Mouse (Mus musculus): ENCODE data around the gene Peli1. TPM values are rescaled to one million over a fixed set of nuclear protein-coding genes. Genes with fewer than 3 reads are reported as not detected.
A peak's percentile ranks its signal among the peaks of the same experiment; 100 is the strongest.

Gene Peli1
- polyA plus RNA-seq, 1 experiment from 2014 or later = 121 TPM

DNA sequence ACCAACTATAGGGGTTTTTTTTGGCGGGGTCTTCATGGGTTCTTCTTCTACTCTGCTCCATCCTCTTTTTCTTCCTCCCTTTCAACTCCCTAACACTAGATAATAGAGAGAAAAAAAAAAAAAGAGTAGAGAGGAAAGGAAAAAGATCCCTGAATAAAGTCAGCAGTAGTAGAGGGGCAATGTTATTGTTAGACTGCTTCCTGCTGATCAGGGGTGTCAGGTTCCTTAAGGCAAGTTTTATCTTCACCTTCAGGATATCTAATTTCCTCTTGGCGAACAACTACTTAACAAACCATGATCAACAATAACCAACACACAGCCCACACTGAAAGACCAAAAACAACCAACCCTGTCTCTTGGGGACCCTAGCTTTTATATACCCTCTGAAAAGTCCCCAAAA is 31.3 kb downstream of the Peli1 start:
- no peaks in the 10 kb centered on the region for H3K36me3 ChIP-seq
- H3K9me3 ChIP-seq = peaks cover 2% of the 10 kb centered on the region; the same call in 1 of the 2 replicates
- H3K4me3 ChIP-seq = no peak overlapping the region
- H3K27ac ChIP-seq (replicated peaks) = no peak overlapping the region
- H3K27me3 ChIP-seq = no peaks in the 10 kb centered on the region
- no peak overlapping the region for H3K4me2 ChIP-seq (replicated peaks)
- no peak for ATAC-seq (replicated peaks)
- WGBS = 78% methylated on average over 2 of the region's 2 CpGs
- no peak overlapping the region for H3K9ac ChIP-seq (replicated peaks)
- H3K4me1 ChIP-seq = no peaks in the 10 kb centered on the region

DNA sequence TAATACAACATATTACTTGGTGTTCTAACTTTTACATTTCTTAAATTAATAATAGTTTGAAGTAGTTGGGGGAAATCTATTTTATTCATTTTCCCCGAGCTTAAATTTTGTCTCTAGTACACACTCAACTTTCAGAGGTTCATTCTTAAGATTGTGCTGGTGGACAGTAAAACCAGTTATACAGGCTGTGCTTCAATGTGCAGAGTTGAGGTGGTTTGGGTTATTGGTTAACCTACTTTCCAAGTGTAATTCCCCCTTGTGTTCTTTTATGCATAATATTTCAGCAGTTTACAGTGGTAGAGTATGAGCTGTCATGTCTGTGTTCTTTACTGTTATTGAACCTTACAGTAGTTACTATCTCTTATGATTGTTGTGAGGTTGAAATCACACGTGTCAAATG is 40.6 kb downstream of the Peli1 start:
- H3K9ac ChIP-seq (replicated peaks) = no peak overlapping the region
- no peaks in the 10 kb centered on the region; the same call in 1 of the 2 replicates for H3K9me3 ChIP-seq
- H3K27me3 ChIP-seq = no peaks in the 10 kb centered on the region
- no peak overlapping the region for H3K4me2 ChIP-seq (replicated peaks)
- H3K4me1 ChIP-seq = no peaks in the 10 kb centered on the region
- no peak overlapping the region for H3K27ac ChIP-seq (replicated peaks)
- peaks cover 7% of the 10 kb centered on the region for H3K36me3 ChIP-seq
- no peak overlapping the region for H3K4me3 ChIP-seq
- WGBS = 94% methylated on average over 2 of the region's 2 CpGs
- no peak for ATAC-seq (replicated peaks)

DNA sequence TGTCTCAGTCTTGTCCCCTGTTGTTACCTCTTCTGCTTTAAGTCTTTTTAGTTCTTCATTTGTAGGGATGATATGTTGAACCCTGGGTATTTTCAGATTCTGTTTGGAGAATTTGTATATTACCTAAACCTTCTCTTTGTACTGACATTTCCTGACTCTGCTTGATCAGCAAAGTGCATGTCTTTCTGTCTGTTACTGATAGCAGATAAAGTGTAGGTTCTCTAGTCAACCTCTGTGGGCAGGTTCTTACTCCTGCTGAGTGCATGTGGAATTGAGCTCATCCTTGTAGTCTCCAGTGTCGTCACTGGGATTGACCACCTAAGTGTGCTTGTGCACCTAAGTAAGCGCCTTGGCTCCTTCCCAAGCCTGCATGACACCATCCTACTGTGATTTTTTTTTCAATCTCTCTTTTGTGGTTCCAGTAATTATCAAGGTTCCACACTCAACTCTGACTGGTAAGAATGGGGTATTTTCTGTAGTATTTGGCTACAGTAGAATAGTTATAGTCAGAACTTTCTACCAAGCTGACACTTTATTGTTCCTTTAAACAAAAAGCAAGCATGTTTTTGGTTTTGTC is 43.9 kb downstream of the Peli1 start:
- H3K4me2 ChIP-seq (replicated peaks) = no peak overlapping the region
- H3K4me1 ChIP-seq = no peaks in the 10 kb centered on the region
- no peak overlapping the region for H3K9ac ChIP-seq (replicated peaks)
- no peak for ATAC-seq (replicated peaks)
- H3K27me3 ChIP-seq = no peaks in the 10 kb centered on the region
- H3K27ac ChIP-seq (replicated peaks) = no peak overlapping the region
- WGBS = 81% methylated on average over 2 of the region's 2 CpGs
- no peaks in the 10 kb centered on the region for H3K9me3 ChIP-seq
- H3K4me3 ChIP-seq = no peak overlapping the region
- peaks cover 13% of the 10 kb centered on the region for H3K36me3 ChIP-seq

DNA sequence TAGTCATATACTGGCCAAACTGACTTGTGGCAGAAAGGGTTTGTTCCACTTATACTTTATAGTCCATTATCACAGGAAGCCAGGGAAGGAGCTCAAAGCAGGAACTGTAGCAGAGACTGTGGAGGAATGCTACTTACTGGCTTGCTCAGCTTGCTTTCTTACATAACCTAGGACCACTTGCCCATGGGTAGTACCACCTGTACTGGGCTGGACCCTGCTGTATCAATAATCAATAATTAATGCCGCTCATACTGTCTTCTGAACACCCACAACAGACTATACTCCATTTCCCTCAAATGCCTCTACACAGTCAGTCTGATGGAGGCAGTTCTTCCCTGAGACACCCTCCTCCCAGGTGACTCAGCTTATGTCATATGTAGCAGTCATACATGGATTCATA is 48.4 kb downstream of the Peli1 start:
- H3K9me3 ChIP-seq = no peaks in the 10 kb centered on the region
- H3K27ac ChIP-seq (replicated peaks) = no peak overlapping the region
- no peaks in the 10 kb centered on the region for H3K4me1 ChIP-seq
- H3K4me2 ChIP-seq (replicated peaks) = no peak overlapping the region
- no peak overlapping the region for H3K4me3 ChIP-seq
- no peak for ATAC-seq (replicated peaks)
- peaks cover 38% of the 10 kb centered on the region for H3K36me3 ChIP-seq
- WGBS = 94% methylated on average over 1 of the region's 1 CpGs
- no peaks in the 10 kb centered on the region for H3K27me3 ChIP-seq
- no peak overlapping the region for H3K9ac ChIP-seq (replicated peaks)

DNA sequence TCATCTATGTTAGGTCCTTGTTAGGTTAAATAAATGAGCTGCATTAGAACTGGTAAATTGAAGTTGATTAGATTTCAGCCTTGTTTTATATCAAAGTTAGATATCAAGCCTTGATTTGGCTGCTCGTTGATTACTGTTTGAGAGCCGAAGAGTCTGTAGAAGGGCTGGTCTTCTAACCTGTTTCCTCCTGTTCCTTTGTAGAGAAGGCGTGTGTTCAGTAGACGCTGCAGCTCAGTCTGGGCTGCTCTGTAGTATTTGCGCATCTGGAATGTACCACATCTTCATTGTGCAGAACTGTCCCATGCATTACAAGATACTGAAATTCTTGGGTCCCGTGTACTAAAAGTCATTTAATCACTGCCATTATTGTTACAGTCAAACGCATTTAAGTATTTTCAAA is 50.2 kb downstream of the Peli1 start:
- no peak overlapping the region for H3K4me2 ChIP-seq (replicated peaks)
- H3K27me3 ChIP-seq = no peaks in the 10 kb centered on the region
- H3K9ac ChIP-seq (replicated peaks) = no peak overlapping the region
- H3K4me3 ChIP-seq = no peak overlapping the region
- no peak for ATAC-seq (replicated peaks)
- peaks cover 38% of the 10 kb centered on the region for H3K36me3 ChIP-seq
- no peaks in the 10 kb centered on the region for H3K9me3 ChIP-seq
- WGBS = 90% methylated on average over 7 of the region's 7 CpGs
- no peaks in the 10 kb centered on the region for H3K4me1 ChIP-seq
- no peak overlapping the region for H3K27ac ChIP-seq (replicated peaks)

DNA sequence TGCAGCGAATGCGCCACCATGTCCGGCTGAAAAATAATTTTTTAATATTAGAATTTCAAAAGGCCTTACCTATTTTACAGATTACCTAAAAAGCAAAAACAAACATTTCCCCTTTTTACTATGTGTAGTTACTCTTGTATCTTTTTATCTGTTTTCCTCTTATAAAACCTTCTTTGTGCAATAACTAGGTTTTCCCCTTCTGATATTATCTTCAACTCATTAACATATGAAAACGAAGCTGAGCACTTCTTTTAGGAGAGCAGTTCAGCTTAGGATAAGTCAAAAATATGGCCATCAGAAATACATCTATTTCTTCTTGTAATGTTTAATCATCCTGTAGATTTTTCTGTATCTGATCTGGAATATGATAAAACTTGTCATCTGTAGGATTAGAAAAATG is 50.7 kb downstream of the Peli1 start:
- Histone ChIP-seq H3K9me3 (no peaks in the 10 kb centered on the region), H3K36me3 (peaks cover 41% of the 10 kb centered on the region), H3K4me2 (replicated peaks) (no peak overlapping the region), H3K27me3 (no peaks in the 10 kb centered on the region), H3K4me3 (no peak overlapping the region), H3K27ac (replicated peaks) (no peak overlapping the region), H3K4me1 (no peaks in the 10 kb centered on the region), H3K9ac (replicated peaks) (no peak overlapping the region)
- 94% methylated on average over 4 of the region's 4 CpGs for WGBS
- no peak for ATAC-seq (replicated peaks)

DNA sequence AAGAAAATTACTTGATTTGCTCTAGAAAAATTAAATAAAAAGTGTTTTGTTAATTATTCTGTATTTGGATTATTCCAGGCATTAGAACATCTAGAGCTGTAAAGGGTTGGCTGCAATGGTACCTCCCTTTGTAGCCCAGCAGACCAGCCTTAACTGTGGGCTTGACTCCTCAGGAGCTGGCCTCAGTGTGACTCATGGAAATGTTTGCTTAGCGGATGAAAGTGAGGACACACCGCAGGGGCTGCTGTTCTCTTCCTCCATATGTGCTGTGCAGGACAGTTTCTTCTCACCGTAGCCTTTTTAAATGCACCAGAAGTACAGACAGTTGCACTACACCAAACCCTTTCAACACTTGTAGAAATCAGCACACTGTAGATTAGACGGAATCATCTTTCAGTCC is 58.4 kb downstream of the Peli1 start:
- H3K27me3 ChIP-seq = no peaks in the 10 kb centered on the region
- H3K4me2 ChIP-seq (replicated peaks) = no peak overlapping the region
- H3K9ac ChIP-seq (replicated peaks) = no peak overlapping the region
- ATAC-seq (replicated peaks) = no peak
- H3K4me1 ChIP-seq = no peaks in the 10 kb centered on the region
- H3K9me3 ChIP-seq = no peaks in the 10 kb centered on the region
- 87% methylated on average over 4 of the region's 4 CpGs for WGBS
- no peak overlapping the region for H3K4me3 ChIP-seq
- peaks cover 57% of the 10 kb centered on the region for H3K36me3 ChIP-seq
- peak overlapping the region; percentile 3; the same call in 1 of the 2 replicates for H3K27ac ChIP-seq (replicated peaks)

DNA sequence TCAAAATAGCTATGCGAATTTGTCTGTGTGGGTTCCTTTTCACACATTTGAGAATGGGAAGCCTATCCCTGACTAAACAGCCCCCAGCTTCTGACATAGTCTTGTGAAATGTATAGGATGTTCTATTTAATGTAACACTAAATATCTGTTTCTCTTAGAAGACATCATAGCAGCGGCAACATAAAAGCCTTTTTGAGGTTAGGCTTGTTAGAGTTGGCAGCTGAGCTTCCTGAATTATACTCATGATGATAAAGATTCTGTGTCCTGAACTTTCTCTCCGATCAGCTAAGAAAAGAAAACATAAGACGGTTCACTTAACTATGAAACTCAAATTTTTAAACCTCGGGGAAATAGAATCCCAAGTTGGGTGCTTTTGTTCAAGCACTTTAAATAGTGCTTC is 59.2 kb downstream of the Peli1 start:
- no peaks in the 10 kb centered on the region for H3K27me3 ChIP-seq
- H3K4me1 ChIP-seq = no peaks in the 10 kb centered on the region
- H3K4me2 ChIP-seq (replicated peaks) = no peak overlapping the region
- no peak overlapping the region for H3K4me3 ChIP-seq
- H3K9me3 ChIP-seq = no peaks in the 10 kb centered on the region
- H3K27ac ChIP-seq (replicated peaks) = no peak overlapping the region
- no peak overlapping the region for H3K9ac ChIP-seq (replicated peaks)
- peaks cover 62% of the 10 kb centered on the region for H3K36me3 ChIP-seq
- 92% methylated on average over 5 of the region's 5 CpGs for WGBS
- no peak for ATAC-seq (replicated peaks)

DNA sequence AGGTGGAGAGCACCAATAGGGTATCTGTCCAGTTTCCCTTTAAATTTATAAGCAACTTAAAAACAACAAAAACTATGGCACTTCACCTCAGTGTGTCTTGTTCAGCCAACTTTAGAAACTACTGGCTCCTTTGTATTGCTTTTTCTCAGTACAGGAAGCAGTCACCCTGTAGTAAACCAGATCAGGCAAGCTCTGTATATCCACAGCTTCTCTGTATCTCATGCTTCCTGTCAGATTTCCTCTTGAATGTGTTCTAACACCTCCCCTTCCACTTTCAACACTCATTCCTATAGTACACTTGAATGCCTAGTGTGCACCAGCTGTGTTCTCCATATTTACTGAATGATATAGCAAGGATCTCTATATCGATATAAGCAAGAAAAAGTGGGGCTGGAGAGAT is 60.6 kb downstream of the Peli1 start:
- Histone ChIP-seq H3K27me3 (no peaks in the 10 kb centered on the region), H3K27ac (replicated peaks) (no peak overlapping the region), H3K9me3 (no peaks in the 10 kb centered on the region), H3K4me2 (replicated peaks) (no peak overlapping the region), H3K4me3 (no peak overlapping the region), H3K9ac (replicated peaks) (no peak overlapping the region), H3K36me3 (peaks cover 54% of the 10 kb centered on the region), H3K4me1 (no peaks in the 10 kb centered on the region)
- WGBS = 94% methylated on average over 1 of the region's 1 CpGs
- ATAC-seq (replicated peaks) = no peak

DNA sequence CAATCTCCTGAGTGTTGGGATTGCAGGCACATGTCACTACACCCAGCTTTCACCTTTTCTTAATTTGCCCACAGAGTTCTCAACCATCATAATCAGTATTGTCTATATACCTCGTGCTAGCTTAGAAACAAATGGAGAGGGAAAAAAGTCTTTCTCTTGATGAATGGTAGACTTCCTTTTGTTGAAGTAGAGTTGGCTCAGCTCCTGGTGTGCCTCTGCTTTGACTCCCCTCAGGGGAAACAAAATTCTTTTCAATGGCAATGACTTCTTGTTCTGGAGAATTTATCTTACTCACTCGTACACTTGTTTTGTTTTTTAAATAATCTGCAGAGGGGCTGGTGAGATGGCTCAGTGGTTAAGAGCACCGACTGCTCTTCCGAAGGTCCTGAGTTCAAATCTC is 62.0 kb downstream of the Peli1 start:
- no peak overlapping the region for H3K27ac ChIP-seq (replicated peaks)
- no peaks in the 10 kb centered on the region for H3K4me1 ChIP-seq
- no peak for ATAC-seq (replicated peaks)
- WGBS = 78% methylated on average over 4 of the region's 4 CpGs
- H3K36me3 ChIP-seq = peaks cover 42% of the 10 kb centered on the region
- no peak overlapping the region for H3K4me3 ChIP-seq
- H3K9me3 ChIP-seq = no peaks in the 10 kb centered on the region
- H3K4me2 ChIP-seq (replicated peaks) = no peak overlapping the region
- no peaks in the 10 kb centered on the region for H3K27me3 ChIP-seq
- H3K9ac ChIP-seq (replicated peaks) = no peak overlapping the region

DNA sequence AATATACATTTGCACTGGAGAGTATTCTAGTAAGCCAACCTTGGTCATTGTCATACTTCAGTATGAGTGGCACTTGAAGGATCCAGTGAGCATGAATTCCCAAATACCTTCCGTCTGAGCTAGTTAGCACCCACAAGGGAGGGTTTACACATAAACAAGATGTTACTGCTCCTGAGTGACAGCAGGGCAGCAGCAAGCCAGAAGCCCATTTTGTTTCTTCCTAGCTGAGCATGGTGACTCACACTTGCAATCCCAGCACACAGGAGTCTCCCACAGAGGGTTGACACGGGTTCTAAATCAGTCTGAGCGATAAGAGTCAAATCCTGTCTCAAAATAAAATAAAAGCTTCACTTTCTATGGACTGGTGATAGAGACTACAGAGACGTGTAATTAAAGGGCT is 66.5 kb downstream of the Peli1 start:
- Histone ChIP-seq H3K27ac (replicated peaks) (no peak overlapping the region), H3K9ac (replicated peaks) (no peak overlapping the region), H3K36me3 (peaks cover 19% of the 10 kb centered on the region), H3K4me1 (no peaks in the 10 kb centered on the region), H3K9me3 (no peaks in the 10 kb centered on the region), H3K4me2 (replicated peaks) (no peak overlapping the region), H3K4me3 (no peak overlapping the region), H3K27me3 (no peaks in the 10 kb centered on the region)
- ATAC-seq (replicated peaks) = no peak
- 79% methylated on average over 4 of the region's 4 CpGs for WGBS

DNA sequence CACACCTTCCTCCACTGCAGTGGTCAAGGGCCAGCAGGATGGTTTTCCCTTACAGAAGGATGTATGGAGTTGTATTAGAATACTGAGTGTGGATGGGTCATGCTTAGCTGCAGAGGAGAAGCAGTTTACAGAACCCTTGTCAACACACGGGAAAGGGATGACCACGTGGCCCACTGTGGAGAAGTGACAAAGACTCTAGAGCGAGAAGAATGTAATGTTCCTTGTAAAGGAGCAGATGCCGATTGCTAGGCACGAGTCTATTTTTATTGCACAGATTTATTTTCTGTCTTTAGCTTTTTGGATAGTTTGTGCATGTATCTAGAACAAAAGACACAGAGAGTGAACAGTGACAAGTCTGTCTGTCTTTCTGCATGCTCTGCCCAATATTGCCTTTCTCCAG is 71.0 kb downstream of the Peli1 start:
- Histone ChIP-seq H3K36me3 (no peaks in the 10 kb centered on the region), H3K4me2 (replicated peaks) (no peak overlapping the region), H3K4me1 (0 out of 2 replicates have a peak, but pooled peaks cover 5% of the 10 kb centered on the region), H3K27ac (replicated peaks) (no peak overlapping the region), H3K27me3 (no peaks in the 10 kb centered on the region), H3K9ac (replicated peaks) (no peak overlapping the region), H3K9me3 (no peaks in the 10 kb centered on the region), H3K4me3 (no peak overlapping the region)
- ATAC-seq (replicated peaks) = 0 out of 2 replicates have a peak, but pooled peaks have one; percentile 14
- WGBS = 86% methylated on average over 5 of the region's 5 CpGs

DNA sequence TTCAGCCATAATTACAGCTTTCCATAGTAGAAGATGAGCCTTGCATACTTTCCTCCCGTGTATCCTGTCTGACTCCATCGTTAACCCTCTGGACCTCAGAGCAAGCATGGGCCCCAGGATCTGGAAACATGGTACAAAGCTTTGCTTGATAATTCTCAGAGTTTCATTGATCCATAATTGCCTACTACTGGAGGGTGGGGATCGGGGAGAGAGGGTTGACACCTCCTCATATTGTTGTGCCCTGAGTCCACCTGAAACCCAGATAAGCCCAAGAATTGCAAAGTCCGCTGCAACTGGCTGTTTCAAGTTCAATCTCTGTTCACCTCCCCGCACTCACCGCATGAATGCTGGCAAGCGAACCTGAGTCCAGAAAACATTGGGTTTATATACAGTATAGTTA is 72.1 kb downstream of the Peli1 start:
- Histone ChIP-seq H3K9ac (replicated peaks) (no peak overlapping the region), H3K27me3 (no peaks in the 10 kb centered on the region), H3K4me1 (0 out of 2 replicates have a peak, but pooled peaks cover 5% of the 10 kb centered on the region), H3K36me3 (no peaks in the 10 kb centered on the region), H3K9me3 (no peaks in the 10 kb centered on the region), H3K4me2 (replicated peaks) (no peak overlapping the region), H3K27ac (replicated peaks) (no peak overlapping the region), H3K4me3 (no peak overlapping the region)
- WGBS = 60% methylated on average over 7 of the region's 7 CpGs
- ATAC-seq (replicated peaks) = no peak

Data from forebrain, embryonic 15.5 days (tissue).